Mouse (Mus musculus) forebrain, embryonic 12.5 days (tissue): ENCODE measurements around the gene Slc9a2. TPM values are rescaled to one million over a fixed set of nuclear protein-coding genes. Genes with fewer than 3 reads are reported as not detected.
A peak's percentile ranks its signal among the peaks of the same experiment; 100 is the strongest.

Source experiments
- ATAC-seq: fragments of 200-750 bp; cut with Nextera tagmentation; 2 replicates; pipeline ENCODE4 v1.8.0; 2017; ENCODE audit warnings: moderate TSS enrichment; ENCODE audit not compliant: low FRiP score
- H3K27ac ChIP-seq: fragments of 300-500 bp; sonication (generic); 2 replicates; pipeline ENCODE4 v1.5.1; 2016; ENCODE audit warnings: mild to moderate bottlenecking
- H3K27me3 ChIP-seq: fragments of 300-500 bp; sonication (generic); 2 replicates; pipeline ENCODE4 v1.6.1; 2016; ENCODE audit warnings: mild to moderate bottlenecking
- H3K36me3 ChIP-seq: fragments of 300-500 bp; sonication (generic); replicated peaks from 2 replicates; pipeline ENCODE4 v1.6.1; 2016; ENCODE audit warnings: mild to moderate bottlenecking
- H3K4me1 ChIP-seq: fragments of 300-500 bp; sonication (generic); 2 replicates; pipeline ENCODE4 v1.6.1; 2016
- H3K4me2 ChIP-seq: fragments of 300-500 bp; sonication (generic); 2 replicates; pipeline ENCODE4 v1.6.1; 2016; ENCODE audit warnings: mild to moderate bottlenecking, moderate library complexity
- H3K4me3 ChIP-seq: fragments of 300-500 bp; sonication (generic); replicated peaks from 2 replicates; pipeline ENCODE4 v1.5.1; 2016; ENCODE audit warnings: mild to moderate bottlenecking
- H3K9ac ChIP-seq: fragments of 300-500 bp; sonication (generic); 2 replicates; pipeline ENCODE4 v1.6.1; 2016; ENCODE audit warnings: mild to moderate bottlenecking
- H3K9me3 ChIP-seq: fragments of 300-500 bp; sonication (generic); 2 replicates; pipeline ENCODE4 v1.6.1; 2016
- WGBS: fragments of 180-500 bp; shearing (Covaris S2); methylation state at CpG from one replicate; pipeline ENCODE4 v1.1.7; 2016; 5-methylcytosine and 5-hydroxymethylcytosine counted together
- polyA plus RNA-seq: library from polyadenylated mRNA; unstranded; fragments of >200 nt; fragmentation: Nextera tagmentation; extraction: Ambion mirVana; gene quantifications from 2 replicates; pipeline ENCODE4 v1.2.1, GENCODE M21; 2016

The Slc9a2 gene
- 0.04 and 0.05 TPM in 2 replicates for polyA plus RNA-seq

- ATAC-seq = no peak
- Histone ChIP-seq H3K27me3 (peaks cover 68% of the 10 kb centered on the region), H3K4me3 (peak within 1 kb of the TSS; percentile 67), H3K27ac (no peak within 1 kb of the TSS), H3K36me3 (no peaks in the 10 kb centered on the region), H3K9ac (peak within 1 kb of the TSS; percentile 57), H3K4me1 (peaks cover 21% of the 10 kb centered on the region), H3K4me2 (peak within 1 kb of the TSS; percentile 100), H3K9me3 (no peaks in the 10 kb centered on the region)
- WGBS = 3% methylated on average over 25 of the region's 25 CpGs
Measured at GRCm38 (mm10) chr1:40680067-40680867, at the start of gene Slc9a2. Slc9a2 (plus strand) TSS chr1:40680574.

DNA sequence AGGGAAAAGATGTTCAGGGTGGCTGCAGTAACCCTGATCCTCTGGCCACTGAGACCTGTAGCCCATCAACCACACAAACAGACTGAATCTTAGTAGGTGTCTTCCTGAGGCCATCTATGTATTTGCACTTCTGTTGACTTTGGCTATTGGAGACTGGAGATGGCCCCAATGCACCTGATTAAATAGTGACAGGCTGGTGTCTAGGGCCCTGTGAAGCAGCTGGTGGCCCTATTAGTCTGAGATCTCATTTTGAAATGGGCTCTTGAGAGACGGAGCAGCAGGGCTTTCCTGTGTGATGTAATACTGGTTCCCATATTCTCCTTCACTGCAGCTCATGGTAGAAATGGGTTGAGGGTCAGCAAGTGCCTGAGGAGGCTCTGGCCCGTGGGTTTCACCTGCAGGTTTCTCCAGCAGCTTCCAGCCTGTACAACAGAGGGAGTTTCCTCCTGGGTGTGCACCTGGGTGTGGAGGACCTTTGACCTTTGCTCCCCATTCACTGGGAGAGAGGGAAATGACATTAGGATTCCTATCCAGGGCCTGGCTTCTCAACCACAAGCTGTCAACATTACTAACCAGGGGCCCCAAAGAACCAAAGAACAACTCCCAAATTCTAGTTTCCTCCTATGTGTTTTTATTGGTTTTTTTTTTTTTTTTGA is 47.8 kb upstream of the Slc9a2 start:
- Histone ChIP-seq H3K9ac (no peak overlapping the region), H3K9me3 (no peaks in the 10 kb centered on the region), H3K4me1 (no peaks in the 10 kb centered on the region), H3K4me3 (no peak overlapping the region), H3K4me2 (no peak overlapping the region), H3K36me3 (no peaks in the 10 kb centered on the region), H3K27me3 (no peaks in the 10 kb centered on the region), H3K27ac (no peak overlapping the region)
- WGBS = 61% methylated on average over 2 of the region's 2 CpGs
- ATAC-seq = no peak

DNA sequence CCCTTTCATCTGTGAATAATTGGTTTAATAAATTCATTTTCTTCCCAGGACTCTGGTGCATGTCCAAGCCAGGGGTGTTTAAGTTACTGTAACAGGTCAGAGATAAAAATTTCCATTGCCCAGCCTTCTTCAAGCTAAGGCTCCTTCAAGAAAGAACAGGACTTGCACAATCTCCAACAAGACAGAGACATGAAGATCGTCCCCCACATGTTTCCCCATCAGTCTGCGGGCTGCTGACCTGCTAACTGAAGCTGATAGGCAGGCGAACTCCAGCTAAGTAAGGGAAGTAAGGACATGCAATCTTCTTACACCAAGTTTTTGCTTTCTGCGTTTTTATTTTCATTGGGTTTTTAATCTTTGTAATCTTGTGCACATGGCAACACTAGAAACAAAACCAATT is 45.8 kb upstream of the Slc9a2 start:
- H3K4me3 ChIP-seq = no peak overlapping the region
- WGBS = 77% methylated on average over 4 of the region's 4 CpGs
- no peaks in the 10 kb centered on the region for H3K36me3 ChIP-seq
- H3K27ac ChIP-seq = no peak overlapping the region
- H3K27me3 ChIP-seq = no peaks in the 10 kb centered on the region
- no peak overlapping the region for H3K9ac ChIP-seq
- H3K4me1 ChIP-seq = no peaks in the 10 kb centered on the region
- H3K4me2 ChIP-seq = no peak overlapping the region
- H3K9me3 ChIP-seq = no peaks in the 10 kb centered on the region
- ATAC-seq = no peak

DNA sequence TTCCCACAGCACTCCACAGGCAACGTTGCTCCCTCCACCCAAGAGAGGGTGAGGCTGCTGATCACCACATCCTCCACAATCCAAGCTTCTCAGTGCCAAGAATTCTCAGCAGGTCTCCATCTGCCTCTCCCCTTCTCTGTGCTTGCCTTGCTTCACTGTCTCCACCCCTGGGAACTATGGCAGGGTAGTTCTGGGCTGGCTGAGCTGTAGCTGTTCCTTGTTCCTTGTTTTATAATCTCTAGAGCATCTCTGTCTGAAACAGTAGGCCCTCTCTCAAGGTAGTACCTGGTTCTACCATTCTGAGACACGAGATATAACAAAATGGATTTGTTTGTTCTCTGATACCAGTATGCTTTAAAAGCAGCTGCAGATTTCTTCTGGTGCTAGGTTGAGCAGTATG is 32.1 kb upstream of the Slc9a2 start:
- Histone ChIP-seq H3K9ac (no peak overlapping the region), H3K9me3 (no peaks in the 10 kb centered on the region), H3K27me3 (no peaks in the 10 kb centered on the region), H3K4me1 (no peaks in the 10 kb centered on the region), H3K4me3 (no peak overlapping the region), H3K27ac (no peak overlapping the region), H3K4me2 (no peak overlapping the region), H3K36me3 (no peaks in the 10 kb centered on the region)
- WGBS = 79% methylated on average over 2 of the region's 2 CpGs
- ATAC-seq = no peak

DNA sequence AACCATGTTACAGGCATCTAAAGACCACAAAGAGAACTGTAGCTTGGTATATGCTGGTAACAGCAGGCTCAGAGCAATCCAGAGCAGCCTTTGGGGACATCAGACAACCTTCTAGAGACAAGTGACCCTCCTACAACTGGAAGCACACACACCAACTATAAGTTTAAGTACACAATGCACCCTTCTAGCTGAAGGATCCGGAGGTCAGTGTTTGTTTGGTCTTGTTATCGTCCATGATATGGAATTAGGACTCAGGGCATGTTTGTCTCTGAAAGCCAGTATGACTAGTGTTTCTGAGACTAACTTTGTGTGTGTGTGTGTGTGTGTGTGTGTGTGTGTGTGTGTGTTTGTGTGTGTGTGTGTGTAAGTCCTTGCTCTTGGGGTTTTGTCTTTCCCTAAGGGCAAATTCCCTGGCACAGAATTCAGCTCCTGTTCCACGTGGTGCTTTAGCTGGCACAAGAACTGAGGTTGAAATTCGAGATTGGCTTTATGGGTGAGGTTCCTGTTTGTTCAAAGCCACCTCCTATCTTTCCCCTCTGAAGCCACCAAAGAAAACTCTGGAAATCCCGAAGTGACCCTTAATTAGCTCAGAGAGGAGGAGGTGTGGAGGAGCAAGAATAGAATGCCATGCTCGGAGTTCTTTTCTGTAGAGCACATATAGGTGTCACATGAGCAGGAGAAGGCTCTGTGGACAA is 29.4 kb upstream of the Slc9a2 start:
- Histone ChIP-seq H3K4me2 (no peak overlapping the region), H3K9me3 (no peaks in the 10 kb centered on the region), H3K4me1 (no peaks in the 10 kb centered on the region), H3K36me3 (no peaks in the 10 kb centered on the region), H3K9ac (no peak overlapping the region), H3K27me3 (no peaks in the 10 kb centered on the region), H3K27ac (no peak overlapping the region), H3K4me3 (no peak overlapping the region)
- ATAC-seq = no peak
- WGBS = 74% methylated on average over 6 of the region's 6 CpGs

- no peak overlapping the region for H3K4me3 ChIP-seq
- H3K36me3 ChIP-seq = no peaks in the 10 kb centered on the region
- H3K27me3 ChIP-seq = no peaks in the 10 kb centered on the region
- H3K4me2 ChIP-seq = no peak overlapping the region
- H3K9ac ChIP-seq = no peak overlapping the region
- H3K4me1 ChIP-seq = no peaks in the 10 kb centered on the region
- ATAC-seq = no peak
- WGBS = 89% methylated on average over 4 of the region's 4 CpGs
- no peak overlapping the region for H3K27ac ChIP-seq
- H3K9me3 ChIP-seq = no peaks in the 10 kb centered on the region
Measured at GRCm38 (mm10) chr1:40657035-40657434, 23.3 kb upstream of the Slc9a2 start.

DNA sequence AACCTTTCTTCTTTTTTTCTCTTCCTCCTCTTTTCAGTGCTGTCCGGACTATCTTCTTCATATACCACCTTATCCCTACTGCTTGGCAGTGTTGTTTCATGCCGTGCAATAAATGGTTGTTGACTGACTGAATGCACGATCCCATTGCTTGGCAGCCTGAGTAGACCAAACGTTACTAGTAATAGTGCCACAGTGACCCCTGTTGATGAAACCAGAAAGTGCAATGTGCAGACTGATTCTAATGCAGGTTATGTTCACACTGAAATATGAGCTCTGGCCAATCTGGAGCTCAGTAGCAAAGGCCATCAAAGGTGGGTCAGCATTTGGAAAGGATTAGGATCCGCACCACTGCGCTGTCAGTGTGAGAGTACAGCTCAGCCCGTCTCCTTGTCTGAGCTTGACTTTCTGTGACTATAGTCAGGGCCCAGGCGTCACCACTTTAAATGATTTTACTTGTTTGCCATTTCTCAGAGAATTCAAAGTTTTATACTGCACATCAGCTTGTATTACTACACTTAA is 22.3 kb upstream of the Slc9a2 start:
- Histone ChIP-seq H3K4me3 (no peak overlapping the region), H3K9ac (no peak overlapping the region), H3K4me2 (no peak overlapping the region), H3K27me3 (no peaks in the 10 kb centered on the region), H3K4me1 (no peaks in the 10 kb centered on the region), H3K9me3 (no peaks in the 10 kb centered on the region), H3K36me3 (no peaks in the 10 kb centered on the region), H3K27ac (no peak overlapping the region)
- WGBS = 41% methylated on average over 8 of the region's 8 CpGs
- ATAC-seq = no peak

GRCm38 (mm10) chr1:40659017-40659416 is 21.4 kb upstream of the Slc9a2 start:
- H3K27ac ChIP-seq = no peak overlapping the region
- WGBS = 76% methylated on average over 12 of the region's 12 CpGs
- no peaks in the 10 kb centered on the region for H3K27me3 ChIP-seq
- H3K9me3 ChIP-seq = no peaks in the 10 kb centered on the region
- H3K4me3 ChIP-seq = no peak overlapping the region
- no peaks in the 10 kb centered on the region for H3K36me3 ChIP-seq
- H3K4me1 ChIP-seq = no peaks in the 10 kb centered on the region
- ATAC-seq = no peak
- no peak overlapping the region for H3K4me2 ChIP-seq
- no peak overlapping the region for H3K9ac ChIP-seq

- no peaks in the 10 kb centered on the region for H3K27me3 ChIP-seq
- ATAC-seq = no peak
- H3K9ac ChIP-seq = no peak overlapping the region
- H3K4me2 ChIP-seq = no peak overlapping the region
- H3K4me1 ChIP-seq = no peaks in the 10 kb centered on the region
- no peaks in the 10 kb centered on the region for H3K36me3 ChIP-seq
- WGBS = 72% methylated on average over 9 of the region's 9 CpGs
- no peak overlapping the region for H3K4me3 ChIP-seq
- H3K9me3 ChIP-seq = no peaks in the 10 kb centered on the region
- H3K27ac ChIP-seq = no peak overlapping the region
Measured at GRCm38 (mm10) chr1:40659496-40659895, 20.9 kb upstream of the Slc9a2 start.

- Histone ChIP-seq H3K36me3 (no peaks in the 10 kb centered on the region), H3K9ac (no peak overlapping the region), H3K9me3 (no peaks in the 10 kb centered on the region), H3K27ac (no peak overlapping the region), H3K4me1 (no peaks in the 10 kb centered on the region), H3K4me3 (no peak overlapping the region), H3K4me2 (no peak overlapping the region), H3K27me3 (no peaks in the 10 kb centered on the region)
- ATAC-seq = no peak
- 88% methylated on average over 6 of the region's 6 CpGs for whole genome bisulfite sequencing
Measured at GRCm38 (mm10) chr1:40660838-40661237, 19.5 kb upstream of the Slc9a2 start.

GRCm38 (mm10) chr1:40665401-40666370 is 14.7 kb upstream of the Slc9a2 start:
- WGBS = 44% methylated on average over 12 of the region's 12 CpGs
- H3K9ac ChIP-seq = no peak overlapping the region

More at GRCm38 (mm10) chr1:40665401-40666370, 14.7 kb upstream of the Slc9a2 start:
- Histone ChIP-seq H3K9me3 (no peaks in the 10 kb centered on the region), H3K36me3 (no peaks in the 10 kb centered on the region), H3K27me3 (no peaks in the 10 kb centered on the region), H3K4me1 (no peaks in the 10 kb centered on the region), H3K4me2 (no peak overlapping the region), H3K4me3 (no peak overlapping the region), H3K27ac (no peak overlapping the region)
- no peak for ATAC-seq
